Mouse (Mus musculus) kidney, postnatal 36 days (tissue): Measurements from ENCODE around the gene Armh1.

Experiments
- DNase-seq, 2 experiments: peaks; one replicate each; pipeline ENCODE4 v3.0.0; 2021 to 2022; ENCODE audit warnings: mixed read lengths in 2 of 2

Gene Armh1

DNA sequence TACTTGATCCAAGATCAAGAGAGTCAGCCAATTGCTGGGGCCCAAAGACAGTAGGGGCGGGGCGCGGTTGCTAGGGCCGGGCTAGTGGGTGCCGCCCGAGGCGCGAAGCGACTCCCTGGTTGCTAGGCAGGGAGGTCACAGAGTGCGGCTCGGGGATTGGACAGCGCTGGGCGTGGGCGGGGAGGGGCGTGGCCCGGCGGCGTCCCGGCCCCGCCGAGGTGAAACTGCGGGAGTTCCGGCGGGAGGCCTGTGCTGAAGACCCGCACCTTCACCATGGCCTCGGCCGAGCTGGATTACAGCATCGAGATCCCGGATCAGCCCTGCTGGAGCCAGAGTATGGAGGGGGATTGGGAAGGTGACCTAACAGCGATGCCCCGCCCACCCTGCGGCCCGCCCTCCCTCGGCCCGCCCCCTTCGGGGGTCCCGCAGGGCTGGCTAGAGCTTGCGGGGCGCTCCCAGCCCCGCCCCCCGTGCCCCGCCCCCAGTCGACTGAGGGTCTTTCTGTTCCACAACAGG is at the start of gene Armh1, which contains the start of gene Tmem53:
TSS of gene Armh1 (minus strand) at position 325 of the 516 bp plus-strand sequence.
TSS of gene Tmem53 (plus strand) at position 151 of the 516 bp plus-strand sequence.
- peak; percentile 95 to 97 for DNase-seq

DNA sequence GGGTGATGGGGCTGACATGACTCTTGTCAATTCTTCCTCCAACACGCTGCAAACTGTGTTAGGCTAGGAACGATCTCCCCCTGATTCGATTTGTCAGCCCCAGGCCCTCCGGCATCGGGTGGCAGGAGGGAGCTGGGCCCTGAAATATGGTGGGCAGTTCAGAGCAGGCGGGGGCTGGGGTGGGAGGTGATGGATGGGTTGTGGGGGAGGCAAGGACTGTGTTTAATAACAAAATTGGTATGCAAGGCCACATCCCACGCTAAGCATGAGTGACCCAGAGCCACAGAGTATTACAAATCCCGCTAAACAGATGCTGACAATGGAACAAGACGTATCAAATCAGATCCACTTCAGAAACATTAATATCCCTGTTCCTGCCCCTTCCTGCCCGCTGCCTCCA is 48.0 kb upstream of the Armh1 start:
- DNase-seq, result no peak

DNA sequence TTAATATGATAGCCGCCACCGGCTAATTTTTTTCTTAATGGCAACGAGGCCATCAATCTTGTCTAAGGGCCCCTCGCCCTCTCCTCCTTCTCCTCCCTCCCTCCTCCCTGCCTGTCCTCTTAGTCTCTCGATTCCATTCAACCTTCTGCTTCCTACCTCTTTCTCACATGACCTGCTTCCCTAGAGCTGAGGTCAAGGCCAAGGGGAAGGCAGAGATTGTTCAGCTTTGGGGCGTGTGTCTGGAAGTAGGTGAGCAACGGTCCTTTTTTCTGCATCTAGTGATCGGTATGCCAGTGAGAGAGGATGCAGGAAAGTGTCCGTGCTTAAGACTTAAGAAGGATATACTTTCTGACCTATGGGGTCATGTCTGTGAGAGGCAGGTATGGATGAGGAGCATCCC is 45.9 kb upstream of the Armh1 start:
- no peak for DNase-seq

DNA sequence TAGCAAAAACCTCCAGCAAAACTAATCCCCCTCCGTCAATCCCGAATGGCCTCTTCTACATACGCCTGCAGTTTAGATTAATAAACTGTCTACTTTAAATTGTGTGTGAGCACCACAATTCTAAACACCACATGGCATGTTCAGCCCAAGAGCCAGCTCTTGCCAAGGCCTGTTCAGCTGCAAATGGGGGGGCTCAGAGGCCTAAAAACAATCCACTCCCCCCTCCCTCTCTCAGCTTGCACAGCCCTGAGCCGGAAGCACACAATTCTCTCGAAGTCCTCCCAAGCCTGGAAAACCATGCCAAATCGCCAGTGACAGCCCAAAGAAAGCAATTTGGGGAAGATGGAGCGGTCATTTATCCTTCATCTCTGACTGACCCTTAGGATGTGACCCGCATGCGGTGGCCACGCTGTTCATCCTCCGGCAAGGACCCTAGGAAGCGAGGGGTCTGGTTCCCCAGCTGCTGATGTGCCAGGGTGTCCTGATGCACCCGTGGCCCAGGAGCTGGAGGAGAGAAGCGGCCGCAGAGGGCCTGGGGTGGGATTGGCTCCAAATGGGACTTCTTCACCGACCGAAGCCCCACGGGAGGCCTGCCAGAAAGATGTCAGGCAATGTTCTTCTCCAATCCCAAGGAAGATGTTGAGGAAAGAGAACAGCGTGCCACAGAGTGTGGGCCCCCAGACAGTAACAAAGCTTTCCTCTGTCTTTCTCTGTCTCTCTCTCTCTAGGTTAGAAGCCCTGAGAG is 45.1 kb upstream of the Armh1 start:
- DNase-seq, result no peak

DNA sequence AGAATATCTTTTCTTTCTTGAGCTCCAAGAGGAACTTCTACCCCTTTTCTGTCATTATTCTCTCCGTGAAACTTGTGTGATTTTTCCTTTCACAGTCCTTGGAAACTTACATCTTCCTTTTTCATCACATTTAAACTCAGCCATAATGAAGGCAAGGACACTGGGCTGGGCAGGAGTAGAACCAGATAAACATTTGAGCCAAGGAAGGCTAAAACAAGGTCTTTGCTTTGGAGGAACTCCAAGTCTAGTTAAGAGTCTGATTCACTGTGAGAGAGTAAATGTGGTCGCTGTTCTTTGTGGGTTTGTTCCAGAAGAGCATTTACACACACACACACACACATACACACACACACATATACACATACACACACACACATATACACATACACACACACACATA is 39.8 kb upstream of the Armh1 start:
- DNase-seq, result no peak

DNA sequence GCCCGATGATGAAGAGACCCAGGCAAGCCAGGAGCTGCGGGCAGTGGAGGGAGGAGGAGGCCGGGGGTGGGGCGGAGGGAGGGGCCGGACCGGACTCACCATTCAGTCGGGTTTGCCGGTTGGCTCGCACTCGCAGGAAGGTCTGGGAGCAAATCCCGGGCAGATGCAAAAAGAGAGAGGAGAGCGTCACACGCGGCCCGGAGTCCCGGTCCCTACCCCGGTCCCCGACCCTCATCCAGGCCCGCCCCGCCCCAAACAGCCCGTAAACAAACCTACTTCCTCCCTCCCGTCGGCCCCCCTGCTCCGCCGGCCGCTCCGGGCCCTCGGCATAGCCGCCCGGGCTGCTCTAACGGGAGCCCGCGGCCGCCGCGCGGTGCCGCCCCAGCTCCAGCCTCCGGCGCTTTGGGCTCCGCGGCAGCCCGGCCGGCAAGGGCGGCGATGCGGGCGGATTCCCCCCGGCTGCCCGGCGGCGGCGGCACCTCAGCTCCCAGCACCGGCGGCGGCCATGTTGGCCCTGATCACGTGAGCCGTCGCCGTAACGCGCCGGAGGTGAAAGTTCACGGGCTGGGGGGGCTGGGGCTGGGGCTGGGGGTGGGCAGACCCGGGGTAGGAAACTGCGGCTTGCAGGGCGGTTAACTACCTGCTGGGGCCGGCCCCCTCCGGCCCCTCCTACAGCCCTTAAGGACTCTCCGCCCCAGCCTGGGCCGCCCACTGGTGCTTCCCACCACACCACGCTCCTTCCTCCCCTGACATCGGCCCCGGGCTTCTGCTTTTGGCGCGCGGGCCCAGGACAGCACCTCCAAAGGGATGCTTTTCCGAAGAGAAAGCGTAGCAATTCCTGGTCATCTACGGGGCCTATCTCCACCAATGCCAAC is 37.2 kb upstream of the Armh1 start:
- peak; percentile 84 to 88 for DNase-seq

DNA sequence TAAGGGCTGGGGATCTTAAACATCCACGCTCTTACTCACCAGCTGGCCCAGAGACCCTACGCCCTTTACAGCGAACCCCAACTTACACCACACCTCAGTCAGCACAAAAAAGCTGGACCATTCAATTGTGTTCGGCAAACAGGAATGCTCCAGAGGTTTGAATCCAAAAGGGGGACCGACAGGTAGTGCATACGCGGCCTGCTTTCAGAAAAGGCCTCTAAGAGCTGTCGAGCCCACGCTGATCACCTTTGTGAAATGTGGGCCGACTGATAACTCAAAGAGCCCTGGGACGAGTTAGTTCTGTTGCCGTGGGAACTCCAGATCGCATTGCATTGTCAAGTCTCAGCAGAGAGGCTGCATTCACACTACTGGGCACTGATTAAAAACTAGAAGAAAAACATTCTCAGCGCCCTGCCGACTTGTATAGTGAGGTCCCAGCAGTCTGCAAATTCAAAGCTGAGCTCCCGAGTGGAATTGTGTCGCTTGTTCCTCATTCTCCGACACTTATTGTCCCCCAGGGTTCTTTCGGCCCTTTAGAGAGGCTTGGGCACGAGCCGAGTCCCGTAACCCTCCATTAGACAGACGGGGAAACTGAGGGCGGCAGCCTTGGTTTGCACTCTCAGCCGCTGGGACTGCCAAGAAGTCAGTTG is 36.5 kb upstream of the Armh1 start:
- no peak for DNase-seq

DNA sequence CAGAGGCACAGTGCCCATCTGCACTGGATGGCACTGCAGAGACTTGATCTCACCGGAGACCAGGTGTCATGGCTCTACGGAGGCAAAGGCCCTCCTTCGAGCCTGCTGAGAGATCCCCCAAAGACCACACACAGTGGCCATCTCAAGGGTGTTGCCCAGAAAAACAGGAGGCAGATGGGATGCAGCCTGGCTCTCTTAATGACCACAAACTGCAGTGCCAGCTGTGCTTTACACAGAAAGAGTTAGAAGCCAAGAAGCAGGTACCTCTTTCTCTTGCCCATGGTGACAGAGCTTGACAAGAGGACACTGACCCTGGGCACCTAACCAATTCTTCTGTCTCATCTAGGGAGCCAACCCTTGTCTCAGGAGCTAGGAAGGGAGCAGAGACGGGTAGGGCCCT is 32.4 kb upstream of the Armh1 start:
- no peak for DNase-seq

DNA sequence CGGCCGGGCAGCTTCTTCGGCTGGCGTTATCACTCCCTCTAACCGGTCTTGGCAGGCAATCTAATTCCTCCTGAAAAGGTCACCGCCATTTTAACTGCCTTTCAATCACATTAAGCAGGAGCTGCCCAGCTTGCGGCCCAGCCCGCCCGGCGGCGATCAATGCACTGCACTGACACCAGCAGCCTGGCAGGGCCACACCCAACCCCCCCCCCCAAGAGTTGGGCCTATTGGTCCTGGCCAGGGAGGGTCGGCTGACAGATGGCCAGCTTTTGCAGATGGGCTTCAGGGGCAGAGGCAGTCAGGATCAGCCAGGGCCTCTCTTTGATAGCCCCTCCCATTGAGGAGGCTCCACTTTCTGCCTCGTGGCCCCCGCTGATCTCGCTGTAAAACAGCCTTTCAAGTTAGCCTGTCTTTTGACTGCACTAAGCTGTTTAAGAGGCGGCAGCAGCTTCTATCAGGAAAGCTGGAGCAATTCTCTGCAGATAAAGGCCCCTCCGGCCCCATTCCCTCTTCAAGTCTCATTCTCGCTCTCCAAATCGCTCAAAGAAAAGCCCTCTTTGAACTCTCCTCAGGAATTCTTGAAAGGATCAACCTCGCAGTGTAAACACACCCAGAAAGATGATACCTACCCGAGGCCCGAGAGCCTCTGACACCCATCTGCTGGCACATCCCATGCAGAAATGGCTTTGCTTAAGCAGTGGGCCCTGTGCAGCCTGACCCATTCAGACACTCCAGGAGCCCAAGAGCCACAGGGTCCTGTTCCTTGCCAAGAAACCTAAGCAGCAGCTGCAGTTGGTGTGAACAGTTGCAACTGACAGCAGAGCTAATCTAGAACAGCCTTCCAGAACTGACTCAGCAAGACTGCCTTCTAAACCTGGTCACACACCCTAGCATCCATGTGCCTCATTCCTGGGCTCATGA is 31.6 kb upstream of the Armh1 start:
- DNase-seq, result no peak

DNA sequence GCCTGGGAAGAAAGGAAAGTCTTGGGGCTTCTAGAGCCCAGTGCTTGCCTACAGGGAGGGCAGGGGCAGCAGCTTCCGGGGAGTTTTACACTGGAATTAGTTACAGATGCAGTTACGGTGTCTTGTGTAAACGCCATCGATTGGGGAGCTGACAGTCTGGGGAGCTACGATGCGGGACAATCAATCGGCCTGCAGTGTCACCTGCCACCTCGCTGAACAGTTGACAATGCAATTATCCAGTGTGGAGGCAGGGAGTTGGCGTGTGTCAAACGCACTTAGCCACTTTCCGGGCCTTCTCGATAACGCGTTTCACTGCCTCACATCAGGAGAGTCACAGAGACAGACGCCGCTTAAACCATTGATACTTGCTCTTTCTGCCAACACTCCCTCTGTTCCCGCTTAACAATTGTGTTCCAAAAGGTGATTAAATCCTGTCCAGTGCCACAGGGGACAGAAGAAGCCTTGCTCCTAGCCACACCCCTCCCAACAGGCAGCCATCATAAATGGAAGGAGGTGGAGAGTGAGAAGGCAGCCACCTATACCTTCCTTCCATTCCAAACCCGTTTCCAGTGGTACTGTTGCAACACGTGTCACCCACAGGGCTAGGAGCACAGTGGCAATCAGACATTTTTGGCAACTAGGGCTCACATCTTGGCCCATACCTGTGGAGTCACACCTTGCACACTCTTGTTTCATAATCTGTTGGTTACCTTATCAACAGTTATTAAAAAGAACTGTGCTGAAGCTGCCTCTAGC is 29.3 kb upstream of the Armh1 start:
- no peak for DNase-seq

DNA sequence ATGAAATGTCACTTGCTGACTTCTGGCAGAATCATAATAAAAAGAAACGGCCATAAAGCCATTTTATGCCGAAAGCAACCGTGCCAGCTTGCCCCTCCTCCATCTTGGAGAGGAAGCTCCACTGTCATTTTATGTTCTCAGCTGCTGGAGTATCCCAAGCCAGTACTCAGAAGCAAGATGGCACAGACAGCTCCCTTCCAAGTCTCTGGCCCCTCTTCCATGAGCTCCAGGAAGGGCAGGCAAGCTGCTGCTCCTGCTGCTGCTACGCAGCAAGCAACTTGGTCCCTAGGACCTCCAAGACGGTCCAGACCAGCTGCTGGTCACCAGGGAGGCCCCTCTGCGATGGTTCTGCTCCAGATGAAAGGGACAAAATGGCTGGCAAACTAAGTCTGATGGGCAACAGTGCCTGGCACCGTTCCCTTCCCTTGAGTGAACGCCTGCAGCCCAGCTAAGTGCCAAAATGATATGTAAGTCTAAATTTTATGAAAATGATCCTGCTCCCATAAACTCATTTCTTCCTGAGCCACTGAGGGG is 28.5 kb upstream of the Armh1 start:
- no peak for DNase-seq

DNA sequence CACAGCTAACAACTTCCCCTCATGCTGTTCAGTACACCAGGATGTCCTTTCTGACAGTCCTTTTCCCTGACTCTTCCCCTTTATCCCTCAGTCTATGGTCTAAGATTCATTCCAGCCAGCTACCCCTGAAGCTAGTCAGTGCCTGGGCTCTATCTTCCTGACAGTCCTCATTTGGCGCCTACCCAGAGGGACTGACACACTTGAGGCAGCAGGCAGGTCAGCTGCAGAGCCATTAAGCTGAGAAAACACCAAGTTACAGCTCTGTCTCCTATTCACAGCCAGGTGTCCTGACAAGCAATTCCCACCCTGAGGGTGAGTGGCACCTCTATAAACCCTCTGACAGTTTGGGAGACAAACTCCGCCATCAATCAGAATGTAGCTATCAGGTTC is 27.3 kb upstream of the Armh1 start:
- no peak for DNase-seq

DNA sequence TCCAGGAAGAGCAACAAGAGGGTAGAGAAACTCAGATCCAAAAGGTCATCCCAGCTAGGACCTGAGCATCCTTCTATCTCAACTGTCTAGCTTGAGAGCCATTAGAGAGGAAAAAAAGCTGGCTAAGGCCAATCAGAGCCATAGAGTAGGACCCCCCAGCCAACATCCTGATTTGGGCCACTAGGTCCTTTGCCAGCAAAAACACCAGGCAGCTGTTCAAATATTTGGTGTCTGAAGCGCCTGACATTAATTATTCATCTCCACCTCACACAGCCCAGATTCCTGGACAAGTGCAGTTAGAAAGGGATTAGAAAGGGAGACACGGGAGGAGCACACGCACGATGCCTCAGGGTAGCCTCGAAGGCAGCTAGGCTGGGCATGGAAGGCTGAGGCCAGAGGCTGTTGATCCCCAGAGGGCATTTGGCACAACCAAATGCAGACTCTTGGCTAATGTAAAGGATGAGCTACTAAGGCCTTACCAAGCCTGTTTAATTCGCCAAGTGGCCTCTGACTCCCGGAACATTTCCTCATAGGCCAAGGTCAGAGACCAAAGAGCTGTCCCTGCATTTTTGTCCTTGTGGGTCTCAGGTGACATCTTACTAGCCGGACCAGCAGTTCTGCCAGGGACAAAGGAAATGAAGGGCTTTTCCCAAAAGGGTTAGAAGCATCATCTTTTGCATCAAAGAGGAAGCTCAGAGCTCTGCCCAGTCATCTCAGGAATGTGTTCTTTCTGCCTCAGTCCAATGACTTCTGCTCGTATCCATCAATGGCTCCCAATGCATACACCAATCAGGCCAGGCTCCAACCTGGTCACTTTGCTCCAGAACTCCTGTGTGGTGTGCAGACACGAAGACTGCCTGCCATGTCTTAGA is 26.7 kb upstream of the Armh1 start:
- DNase-seq, result no peak

DNA sequence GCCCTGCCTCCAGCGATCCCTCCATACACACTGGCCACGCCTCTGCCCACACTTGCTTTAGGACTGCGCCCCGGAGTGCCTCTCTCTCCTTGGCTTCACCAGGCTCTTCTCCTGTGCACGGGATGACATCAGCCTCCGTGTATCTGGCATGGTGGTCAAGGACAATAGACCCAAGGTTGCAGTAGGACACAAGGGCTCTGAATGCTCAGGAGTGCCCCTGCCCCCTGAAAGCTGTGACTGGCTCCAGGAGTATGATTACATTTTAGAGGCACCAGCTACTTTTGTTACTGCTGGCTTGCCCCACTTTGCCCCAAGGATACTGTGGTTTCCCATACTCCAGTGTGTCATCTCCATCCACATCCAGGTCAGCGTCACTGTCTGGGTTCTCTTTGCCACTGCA is 25.8 kb upstream of the Armh1 start:
- DNase-seq, result no peak

DNA sequence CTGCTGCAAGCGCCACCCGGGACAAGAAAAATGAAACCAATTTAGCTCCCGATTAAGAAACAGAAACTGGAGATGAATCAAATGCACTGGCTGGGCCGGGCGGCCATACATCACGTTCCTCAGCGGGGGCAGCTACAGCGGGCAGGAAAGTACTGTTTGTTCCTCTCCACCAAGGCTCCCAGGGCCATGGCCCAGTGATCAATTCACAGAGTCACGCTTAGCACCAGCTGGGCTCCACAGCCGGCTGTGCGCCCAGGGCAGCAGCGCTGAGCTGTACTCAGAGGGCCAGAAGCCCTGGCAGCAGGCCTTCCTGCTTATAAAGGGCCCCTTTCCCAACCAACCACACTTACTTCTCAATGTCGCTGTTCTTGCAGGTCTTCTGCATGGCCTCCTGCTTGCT is 25.1 kb upstream of the Armh1 start:
- DNase-seq, result no peak

DNA sequence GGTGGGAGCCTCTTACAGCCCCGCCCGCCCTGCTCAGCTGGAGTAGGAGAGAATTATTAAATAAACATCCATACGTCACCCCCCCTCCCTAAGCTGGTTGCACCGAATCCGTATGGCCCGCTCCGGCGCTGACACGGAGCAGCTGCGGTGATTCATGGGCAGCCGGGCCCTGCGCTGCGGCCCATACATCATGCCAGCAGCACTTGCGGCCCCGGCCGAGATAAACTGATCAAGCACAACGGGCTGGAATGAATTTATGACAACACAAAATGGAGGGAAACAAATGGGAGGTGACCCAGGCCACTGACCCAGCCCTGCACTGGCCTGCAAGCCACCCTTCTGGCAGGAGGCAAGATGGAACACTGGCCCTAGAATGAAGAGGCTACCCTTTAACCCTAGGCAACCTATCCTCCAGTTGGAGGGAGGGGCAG is 24.4 kb upstream of the Armh1 start:
- peak in 1 of 2 experiments; percentile 35 for DNase-seq

DNA sequence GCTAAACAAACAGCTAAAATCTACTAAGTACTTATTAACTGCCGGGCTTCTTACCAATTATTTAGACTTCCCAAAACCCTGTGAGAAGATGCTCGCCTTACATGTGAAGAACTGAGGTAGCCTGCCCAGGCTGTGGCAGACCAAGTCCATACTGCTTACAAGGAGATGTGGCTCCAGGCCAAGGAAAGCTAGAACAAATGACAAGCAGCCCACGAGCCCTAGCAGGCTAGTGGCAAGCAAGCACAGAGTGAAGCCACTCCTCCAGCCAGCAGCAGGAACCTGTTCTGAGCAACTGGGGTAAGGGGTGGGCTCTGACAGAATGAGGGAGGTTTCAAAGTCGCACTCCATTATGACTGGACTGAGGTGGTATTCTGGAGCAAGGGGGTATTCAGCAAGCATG is 22.8 kb upstream of the Armh1 start:
- DNase-seq, result no peak

DNA sequence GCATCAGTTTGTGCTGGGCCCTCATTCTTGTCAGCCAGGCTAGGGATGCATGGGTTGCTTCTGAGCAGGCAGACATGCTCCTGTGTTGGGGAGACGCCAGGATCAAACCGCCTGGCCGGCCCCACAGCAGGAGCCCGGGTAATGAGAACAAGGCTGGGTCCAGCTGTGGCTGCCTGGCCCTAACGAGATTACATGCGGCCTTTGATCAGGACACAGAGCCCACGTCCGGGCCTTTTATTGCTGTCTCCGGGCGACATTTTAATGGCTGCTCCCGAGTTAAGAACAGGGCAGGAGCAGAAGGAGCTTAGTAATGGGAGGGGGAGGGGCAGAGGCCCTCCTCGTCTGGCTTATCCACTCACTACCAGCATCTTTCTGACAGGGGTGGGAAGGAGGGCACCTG is 20.5 kb upstream of the Armh1 start:
- no peak for DNase-seq

DNA sequence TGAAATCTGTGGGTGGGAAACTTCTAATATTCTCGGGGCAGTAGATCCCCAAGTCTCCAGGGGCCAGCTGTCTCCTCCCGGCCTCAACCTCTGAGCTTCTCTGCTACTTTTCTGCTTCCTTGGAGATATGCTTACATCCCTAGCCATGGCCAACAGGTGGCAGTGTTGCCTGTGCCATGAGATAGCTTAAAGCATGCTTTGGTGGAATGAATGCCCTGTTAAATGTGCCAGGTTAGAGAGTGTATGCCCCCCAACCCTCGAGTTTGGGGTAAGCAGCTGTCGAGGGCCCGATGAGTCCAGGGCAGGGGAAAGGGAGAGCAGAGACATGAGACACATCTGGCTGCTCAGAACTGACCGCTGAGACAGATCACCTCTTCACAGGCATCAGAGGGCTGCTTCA is 18.4 kb upstream of the Armh1 start:
- DNase-seq, result peak; percentile 70 to 88

DNA sequence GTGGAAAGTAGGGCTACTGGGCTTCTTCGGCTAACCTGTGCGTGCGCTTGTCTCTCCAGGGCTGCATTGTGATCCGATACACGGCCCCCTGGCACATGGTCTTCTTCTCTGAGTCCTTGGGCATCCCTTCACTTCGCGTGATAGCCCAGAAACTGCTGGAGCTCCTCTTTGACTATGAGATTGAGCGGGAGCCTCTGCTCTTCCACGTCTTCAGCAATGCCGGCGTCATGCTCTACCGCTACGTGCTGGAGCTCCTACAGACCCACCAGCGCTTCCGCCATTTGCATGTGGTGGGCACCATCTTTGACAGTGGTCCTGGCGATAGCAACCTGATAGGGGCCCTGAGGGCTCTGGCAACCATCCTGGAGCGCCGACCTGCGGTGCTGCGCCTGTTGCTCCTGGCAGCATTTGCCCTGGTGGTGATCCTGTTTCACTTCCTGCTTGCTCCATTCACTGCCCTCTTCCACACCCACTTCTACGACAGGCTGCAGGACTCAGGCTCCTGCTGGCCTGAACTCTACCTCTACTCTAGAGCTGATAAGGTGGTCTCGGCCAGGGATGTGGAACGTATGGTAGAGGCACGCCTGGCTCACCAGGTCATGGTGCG is 16.0 kb upstream of the Armh1 start:
- no peak for DNase-seq
